Mouse (Mus musculus): ENCODE measurements around the gene Tbc1d16. TPM values are rescaled to one million over a fixed set of nuclear protein-coding genes. Genes with fewer than 3 reads are reported as not detected.

Gene Tbc1d16
- polyA plus RNA-seq, 1 experiment from 2014 or later, result 37.9 TPM

DNA sequence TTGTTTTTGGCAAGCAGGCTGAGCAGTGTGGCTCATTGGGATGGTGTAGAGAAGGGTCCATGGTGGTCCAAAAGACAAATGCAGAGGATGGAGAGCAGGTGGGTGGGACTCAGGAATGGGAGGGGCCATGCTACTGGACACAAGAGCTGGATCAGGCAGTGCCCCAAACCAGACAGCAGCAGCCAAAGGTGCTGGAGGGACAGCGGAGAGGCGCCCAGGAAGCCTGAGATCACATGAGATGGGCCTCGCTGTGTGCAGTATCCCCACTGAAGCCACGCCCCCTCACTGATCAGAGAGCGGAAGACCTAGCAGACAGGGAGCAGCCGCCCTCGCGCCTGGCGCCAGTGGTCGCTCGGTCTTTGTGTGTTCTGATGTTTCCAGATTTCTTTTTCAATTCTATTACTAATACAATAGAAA lies 10.0 kb upstream of the Tbc1d16 start:
- 0 out of 2 replicates have a peak, but pooled peaks cover 10% of the 10 kb centered on the region for H3K4me1 ChIP-seq (ENCODE audit: control insufficient read depth, insufficient read depth, low read length)
- no peaks in the 10 kb centered on the region for H3K27me3 ChIP-seq (ENCODE audit: control insufficient read depth, insufficient read depth, low read length)
- no peak overlapping the region for H3K9ac ChIP-seq (replicated peaks; ENCODE audit: low read depth, low read length)
- peak overlapping the region; percentile 42 for H3K4me2 ChIP-seq (ENCODE audit: low read depth, low read length)
- no peaks in the 10 kb centered on the region for H3K9me3 ChIP-seq (ENCODE audit: control insufficient read depth, low read length)
- peak overlapping the region; percentile 7; the same call in 1 of the 2 replicates for H3K27ac ChIP-seq (ENCODE audit: low read depth, low read length)
- peak overlapping the region; percentile 8; the same call in 1 of the 2 replicates for H3K4me3 ChIP-seq (ENCODE audit: low read depth, low read length)
- no peaks in the 10 kb centered on the region for H3K36me3 ChIP-seq (ENCODE audit: control insufficient read depth, insufficient read depth, low read length)
- 18% methylated on average over 11 of the region's 11 CpGs for WGBS
- ATAC-seq (ENCODE audit: low read depth), result peak; percentile 20; the same call in 1 of the 2 replicates

GRCm38 (mm10) chr11:119237568-119238304 lies 9.4 kb upstream of the Tbc1d16 start:
- Histone ChIP-seq H3K9ac (replicated peaks; ENCODE audit: low read depth, low read length) (no peak overlapping the region), H3K4me3 (ENCODE audit: low read depth, low read length) (peak overlapping the region; percentile 8; the same call in 1 of the 2 replicates), H3K4me1 (ENCODE audit: control insufficient read depth, insufficient read depth, low read length) (0 out of 2 replicates have a peak, but pooled peaks cover 10% of the 10 kb centered on the region), H3K4me2 (ENCODE audit: low read depth, low read length) (peak overlapping the region; percentile 42; the same call in 1 of the 2 replicates), H3K9me3 (ENCODE audit: control insufficient read depth, low read length) (no peaks in the 10 kb centered on the region), H3K27ac (ENCODE audit: low read depth, low read length) (peak overlapping the region; percentile 7), H3K36me3 (ENCODE audit: control insufficient read depth, insufficient read depth, low read length) (no peaks in the 10 kb centered on the region), H3K27me3 (ENCODE audit: control insufficient read depth, insufficient read depth, low read length) (no peaks in the 10 kb centered on the region)
- 0 out of 2 replicates have a peak, but pooled peaks have one; percentile 6 for ATAC-seq (ENCODE audit: low read depth)
- WGBS, result 41% methylated on average over 20 of the region's 20 CpGs

DNA sequence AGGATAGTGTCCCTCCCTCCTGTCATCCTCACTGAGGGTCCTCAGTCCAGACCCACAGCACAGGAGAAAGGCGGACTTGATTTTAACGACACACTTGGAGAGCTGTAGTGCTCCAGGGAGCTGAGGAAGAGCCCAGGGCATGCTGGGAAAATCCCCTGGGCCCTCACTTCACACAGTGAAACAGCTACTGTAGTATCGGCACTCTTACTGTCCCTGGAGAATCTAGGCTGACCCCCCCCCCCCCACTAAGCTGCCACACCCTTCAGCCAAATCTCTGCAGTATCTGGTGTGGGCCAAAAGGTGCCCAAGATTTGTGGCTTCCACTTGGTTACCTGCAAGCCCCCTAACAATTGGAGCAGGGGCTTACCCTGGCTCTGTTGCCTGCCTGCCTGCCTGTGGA lies 8.7 kb upstream of the Tbc1d16 start:
- WGBS, result 34% methylated on average over 3 of the region's 3 CpGs
- Histone ChIP-seq H3K36me3 (ENCODE audit: control insufficient read depth, insufficient read depth, low read length) (no peaks in the 10 kb centered on the region), H3K4me2 (ENCODE audit: low read depth, low read length) (no peak overlapping the region), H3K27ac (ENCODE audit: low read depth, low read length) (no peak overlapping the region), H3K4me3 (ENCODE audit: low read depth, low read length) (no peak overlapping the region), H3K9me3 (ENCODE audit: control insufficient read depth, low read length) (no peaks in the 10 kb centered on the region), H3K4me1 (ENCODE audit: control insufficient read depth, insufficient read depth, low read length) (0 out of 2 replicates have a peak, but pooled peaks cover 10% of the 10 kb centered on the region), H3K27me3 (ENCODE audit: control insufficient read depth, insufficient read depth, low read length) (no peaks in the 10 kb centered on the region), H3K9ac (replicated peaks; ENCODE audit: low read depth, low read length) (no peak overlapping the region)
- no peak for ATAC-seq (ENCODE audit: low read depth)

DNA sequence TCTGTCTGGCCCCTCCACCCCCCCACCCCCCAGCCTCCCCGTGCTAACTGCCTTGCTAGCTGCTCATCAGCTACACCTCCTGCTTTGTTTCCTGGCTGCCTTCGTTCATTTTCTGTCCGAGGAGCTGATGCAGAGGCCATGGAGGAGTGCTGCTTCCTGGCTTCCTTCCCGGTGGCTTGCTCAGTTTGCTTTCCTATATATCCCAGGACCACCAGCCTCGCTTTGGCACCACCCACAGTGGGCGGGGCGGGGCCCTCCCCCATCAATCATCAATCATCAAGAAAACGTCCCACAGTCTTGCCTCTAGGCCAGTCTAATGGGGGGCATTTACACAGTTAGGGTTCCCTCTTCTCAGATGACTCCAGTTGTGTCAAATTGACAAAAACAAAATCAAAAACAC lies 8.1 kb upstream of the Tbc1d16 start:
- no peaks in the 10 kb centered on the region for H3K36me3 ChIP-seq (ENCODE audit: control insufficient read depth, insufficient read depth, low read length)
- no peak overlapping the region for H3K27ac ChIP-seq (ENCODE audit: low read depth, low read length)
- no peaks in the 10 kb centered on the region for H3K27me3 ChIP-seq (ENCODE audit: control insufficient read depth, insufficient read depth, low read length)
- H3K9ac ChIP-seq (replicated peaks; ENCODE audit: low read depth, low read length), result no peak overlapping the region
- H3K9me3 ChIP-seq (ENCODE audit: control insufficient read depth, low read length), result no peaks in the 10 kb centered on the region
- no peak for ATAC-seq (ENCODE audit: low read depth)
- H3K4me2 ChIP-seq (ENCODE audit: low read depth, low read length), result no peak overlapping the region
- 0 out of 2 replicates have a peak, but pooled peaks cover 10% of the 10 kb centered on the region for H3K4me1 ChIP-seq (ENCODE audit: control insufficient read depth, insufficient read depth, low read length)
- H3K4me3 ChIP-seq (ENCODE audit: low read depth, low read length), result no peak overlapping the region
- WGBS, result 38% methylated on average over 8 of the region's 8 CpGs

GRCm38 (mm10) chr11:119235596-119235995 lies 7.3 kb upstream of the Tbc1d16 start:
- H3K4me3 ChIP-seq (ENCODE audit: low read depth, low read length), result no peak overlapping the region
- no peak overlapping the region for H3K9ac ChIP-seq (replicated peaks; ENCODE audit: low read depth, low read length)
- H3K9me3 ChIP-seq (ENCODE audit: control insufficient read depth, low read length), result no peaks in the 10 kb centered on the region
- no peak overlapping the region for H3K4me2 ChIP-seq (ENCODE audit: low read depth, low read length)
- no peaks in the 10 kb centered on the region for H3K36me3 ChIP-seq (ENCODE audit: control insufficient read depth, insufficient read depth, low read length)
- ATAC-seq (ENCODE audit: low read depth), result no peak
- H3K27ac ChIP-seq (ENCODE audit: low read depth, low read length), result no peak overlapping the region
- no peaks in the 10 kb centered on the region for H3K27me3 ChIP-seq (ENCODE audit: control insufficient read depth, insufficient read depth, low read length)
- WGBS, result 85% methylated on average over 4 of the region's 4 CpGs
- peaks cover 11% of the 10 kb centered on the region; the same call in 1 of the 2 replicates for H3K4me1 ChIP-seq (ENCODE audit: control insufficient read depth, insufficient read depth, low read length)

GRCm38 (mm10) chr11:119234770-119235169 lies 6.5 kb upstream of the Tbc1d16 start:
- peaks cover 19% of the 10 kb centered on the region for H3K4me1 ChIP-seq (ENCODE audit: control insufficient read depth, insufficient read depth, low read length)
- H3K4me2 ChIP-seq (ENCODE audit: low read depth, low read length), result no peak overlapping the region
- no peaks in the 10 kb centered on the region for H3K9me3 ChIP-seq (ENCODE audit: control insufficient read depth, low read length)
- H3K4me3 ChIP-seq (ENCODE audit: low read depth, low read length), result no peak overlapping the region
- over 99% methylated on average over 10 of the region's 10 CpGs for WGBS
- H3K27me3 ChIP-seq (ENCODE audit: control insufficient read depth, insufficient read depth, low read length), result no peaks in the 10 kb centered on the region
- no peak overlapping the region for H3K27ac ChIP-seq (ENCODE audit: low read depth, low read length)
- H3K36me3 ChIP-seq (ENCODE audit: control insufficient read depth, insufficient read depth, low read length), result no peaks in the 10 kb centered on the region
- no peak for ATAC-seq (ENCODE audit: low read depth)
- no peak overlapping the region for H3K9ac ChIP-seq (replicated peaks; ENCODE audit: low read depth, low read length)

DNA sequence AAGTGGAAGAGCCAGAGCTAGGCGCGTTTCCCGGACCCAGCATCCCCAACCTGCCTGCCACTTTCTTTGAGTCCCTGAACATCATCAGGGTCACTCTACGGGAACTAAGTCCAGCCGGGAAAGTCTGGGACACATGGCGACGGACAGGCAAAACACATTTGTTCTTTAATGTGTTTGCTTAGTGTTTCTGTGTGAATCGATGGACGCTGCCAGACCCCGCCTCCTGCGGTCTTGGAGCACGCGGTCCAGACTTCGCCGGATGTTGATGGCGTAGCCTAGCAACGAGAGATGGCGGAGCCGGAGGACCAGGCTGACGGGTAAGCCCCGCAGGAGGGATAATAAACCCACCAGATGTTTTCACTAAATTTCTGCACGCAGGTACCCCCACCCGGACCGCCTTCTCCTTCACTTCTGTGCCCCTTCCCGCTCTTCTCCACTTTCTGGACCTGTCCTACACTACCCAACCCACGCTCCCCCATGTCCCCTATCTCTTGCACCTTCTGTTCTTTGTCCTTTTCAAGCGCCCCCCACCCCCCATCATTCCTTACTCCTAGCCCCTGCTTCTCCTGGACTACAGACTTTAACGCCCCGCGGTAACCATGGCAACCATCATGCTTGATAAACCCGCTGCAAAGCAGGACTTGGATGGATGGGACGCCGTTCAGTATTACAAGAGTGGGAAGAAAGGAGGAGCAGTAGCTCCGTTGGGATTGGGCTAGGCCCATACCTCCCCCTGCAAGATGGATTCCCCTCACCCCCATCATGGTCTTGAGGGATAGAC lies 737 bp upstream of the Tbc1d16 start:
- peak; percentile 93 for ATAC-seq (ENCODE audit: low read depth)
- no peaks in the 10 kb centered on the region for H3K27me3 ChIP-seq (ENCODE audit: control insufficient read depth, insufficient read depth, low read length)
- H3K9ac ChIP-seq (replicated peaks; ENCODE audit: low read depth, low read length), result peak overlapping the region; percentile 9
- H3K4me1 ChIP-seq (ENCODE audit: control insufficient read depth, insufficient read depth, low read length), result peaks cover 39% of the 10 kb centered on the region
- H3K9me3 ChIP-seq (ENCODE audit: control insufficient read depth, low read length), result no peaks in the 10 kb centered on the region
- H3K4me3 ChIP-seq (ENCODE audit: low read depth, low read length), result peak overlapping the region; percentile 81
- H3K36me3 ChIP-seq (ENCODE audit: control insufficient read depth, insufficient read depth, low read length), result no peaks in the 10 kb centered on the region
- peak overlapping the region; percentile 85 for H3K27ac ChIP-seq (ENCODE audit: low read depth, low read length)
- 1% methylated on average over 34 of the region's 34 CpGs for WGBS
- peak overlapping the region; percentile 85 for H3K4me2 ChIP-seq (ENCODE audit: low read depth, low read length)

DNA sequence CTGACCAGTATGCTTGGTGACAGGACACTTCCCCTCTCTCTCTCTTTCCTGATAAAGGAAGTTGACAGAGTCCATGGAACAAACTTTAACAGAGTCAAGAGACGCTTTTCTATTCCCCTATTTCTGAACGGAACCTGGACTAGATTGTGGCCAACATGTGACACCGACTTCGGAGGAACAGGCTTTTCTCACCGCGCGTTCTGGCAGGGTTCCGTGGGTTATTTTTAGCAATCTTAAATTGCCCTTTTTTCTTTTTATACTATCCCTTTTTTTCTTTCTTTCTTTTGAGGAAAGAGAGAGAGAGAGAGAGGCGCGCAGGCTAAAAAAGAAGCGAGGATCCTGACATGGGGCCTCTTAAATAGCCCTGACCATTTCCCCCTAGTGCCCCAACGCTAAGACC lies 708 bp downstream of the Tbc1d16 start:
- H3K27ac ChIP-seq (ENCODE audit: low read depth, low read length), result peak overlapping the region; percentile 85
- 3% methylated on average over 12 of the region's 12 CpGs for WGBS
- H3K9ac ChIP-seq (replicated peaks; ENCODE audit: low read depth, low read length), result peak overlapping the region; percentile 84
- peaks cover 51% of the 10 kb centered on the region for H3K4me1 ChIP-seq (ENCODE audit: control insufficient read depth, insufficient read depth, low read length)
- H3K9me3 ChIP-seq (ENCODE audit: control insufficient read depth, low read length), result no peaks in the 10 kb centered on the region
- no peaks in the 10 kb centered on the region for H3K27me3 ChIP-seq (ENCODE audit: control insufficient read depth, insufficient read depth, low read length)
- no peak for ATAC-seq (ENCODE audit: low read depth)
- peak overlapping the region; percentile 85 for H3K4me2 ChIP-seq (ENCODE audit: low read depth, low read length)
- peak overlapping the region; percentile 81 for H3K4me3 ChIP-seq (ENCODE audit: low read depth, low read length)
- H3K36me3 ChIP-seq (ENCODE audit: control insufficient read depth, insufficient read depth, low read length), result no peaks in the 10 kb centered on the region

GRCm38 (mm10) chr11:119225634-119226033 lies 2.7 kb downstream of the Tbc1d16 start:
- Histone ChIP-seq H3K27me3 (ENCODE audit: control insufficient read depth, insufficient read depth, low read length) (no peaks in the 10 kb centered on the region), H3K27ac (ENCODE audit: low read depth, low read length) (no peak overlapping the region), H3K4me2 (ENCODE audit: low read depth, low read length) (peak overlapping the region; percentile 85; the same call in 1 of the 2 replicates), H3K36me3 (ENCODE audit: control insufficient read depth, insufficient read depth, low read length) (no peaks in the 10 kb centered on the region), H3K9me3 (ENCODE audit: control insufficient read depth, low read length) (no peaks in the 10 kb centered on the region), H3K9ac (replicated peaks; ENCODE audit: low read depth, low read length) (no peak overlapping the region; the same call in 1 of the 2 replicates), H3K4me3 (ENCODE audit: low read depth, low read length) (no peak overlapping the region), H3K4me1 (ENCODE audit: control insufficient read depth, insufficient read depth, low read length) (peaks cover 53% of the 10 kb centered on the region)
- 62% methylated on average over 9 of the region's 9 CpGs for WGBS
- no peak for ATAC-seq (ENCODE audit: low read depth)
